Comparison of ENCODE assay signal across 16 mouse cellular contexts in the genomic region with DNA sequence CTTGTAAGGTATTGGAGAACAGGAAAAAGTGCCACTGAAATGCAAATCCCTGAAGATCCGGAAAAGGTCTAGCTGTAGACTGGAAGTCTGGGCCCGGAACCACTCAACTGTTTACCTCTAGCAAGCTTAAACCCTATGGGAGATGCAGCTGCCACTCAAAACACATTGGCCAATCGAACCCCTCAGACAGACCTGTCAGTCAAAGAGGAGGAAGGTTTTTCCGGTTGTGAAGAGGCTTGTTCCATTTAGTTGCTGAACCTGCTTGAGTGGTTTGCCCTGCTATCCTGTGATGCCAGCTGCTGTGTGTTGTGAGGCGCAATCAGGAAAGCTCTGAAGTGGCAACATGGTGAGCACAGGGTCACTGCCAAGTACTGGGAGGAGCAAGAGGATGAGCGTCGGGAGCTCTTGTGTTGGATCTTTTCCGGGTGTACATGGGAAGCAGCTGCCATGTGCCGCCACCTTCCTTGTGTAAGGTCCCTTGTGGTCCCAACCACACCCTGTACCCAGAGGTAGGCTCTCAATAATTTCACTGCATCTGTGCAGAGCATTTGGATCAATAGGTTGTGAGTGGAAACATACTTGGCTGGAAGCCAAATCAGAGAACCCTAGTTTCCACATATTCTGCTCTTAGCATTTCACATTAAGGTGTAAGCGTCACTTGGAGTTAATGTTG. TPM values are rescaled to one million over a fixed set of nuclear protein-coding genes. Genes with fewer than 3 reads are reported as not detected.
DNase-seq lines count a peak whose midpoint lies in the region; ATAC-seq and TF ChIP-seq lines count a peak whose summit lies in the region.
"Had no signal": no experiment of that assay in that cellular context is flagged by ENCODE, and none has a peak within 500 bp of the region (broad histone marks: within the 10 kb centered on the region; RNA-seq: fewer than 3 reads in every experiment).

No protein-coding gene starts in this region.

- peak overlapping the region; percentile 25 for H3K4me3 ChIP-seq in megakaryocyte, embryonic 14.5 days (replicated peaks)
- no peak overlapping the region for H3K4me3 ChIP-seq in cerebellum, adult 2 months (replicated peaks; ENCODE audit: insufficient read depth, low read depth, low read length)
- H3K4me3 ChIP-seq: embryonic facial prominence, embryonic 13.5 days; kidney, embryonic 15.5 days; midbrain, embryonic 13.5 days; neural tube, embryonic 15.5 days had no signal

- DNase-seq in embryo, embryonic 10 days (ENCODE audit: low spot score) = peak; percentile 5
- DNase-seq in embryo, embryonic 10.5 days (ENCODE audit: low spot score) = no peak
- peak; percentile 1 for DNase-seq in embryo, embryonic 9.5 days (ENCODE audit: extremely low spot score)
- DNase-seq in mesoderm, embryonic 11.5 days (ENCODE audit: low read depth, low spot score) = peak; percentile 1
- DNase-seq in cerebellum, adult 2 months = no peak
- no peak for DNase-seq in adrenal gland, postnatal 25 days
- DNase-seq: layer of hippocampus, postnatal 36 days had no signal

- H3K4me1 ChIP-seq in megakaryocyte, embryonic 14.5 days = no peaks in the 10 kb centered on the region
- H3K4me1 ChIP-seq in cerebellum, adult 2 months (ENCODE audit: control insufficient read depth, insufficient read depth, low read length) = no peaks in the 10 kb centered on the region
- H3K4me1 ChIP-seq: embryonic facial prominence, embryonic 13.5 days; kidney, embryonic 15.5 days; midbrain, embryonic 13.5 days; neural tube, embryonic 15.5 days had no signal

- WGBS in cerebellum, adult 2 months = 56% methylated on average over 10 of the region's 10 CpGs

- no peak for TF ChIP-seq CTCF in cerebellum, adult 2 months (IDR thresholded peaks at IDR 0.05; ENCODE audit: borderline replicate concordance, insufficient read depth, low read depth, low read length)

- H3K36me3 ChIP-seq in megakaryocyte, embryonic 14.5 days (replicated peaks; ENCODE audit: low read length) = no peaks in the 10 kb centered on the region
- H3K36me3 ChIP-seq: embryonic facial prominence, embryonic 13.5 days; kidney, embryonic 15.5 days; midbrain, embryonic 13.5 days; neural tube, embryonic 15.5 days had no signal

- no peak for ATAC-seq in megakaryocyte, adult 5-6 weeks (ENCODE audit: poor library complexity, severe bottlenecking)
- ATAC-seq: midbrain, embryonic 13.5 days had no signal

- H3K27ac ChIP-seq in cerebellum, adult 2 months (ENCODE audit: insufficient read depth, low read length) = no peak overlapping the region
- H3K27ac ChIP-seq: embryonic facial prominence, embryonic 13.5 days; kidney, embryonic 15.5 days; midbrain, embryonic 13.5 days; neural tube, embryonic 15.5 days had no signal

- H3K9me3 ChIP-seq in megakaryocyte, embryonic 14.5 days = peaks cover 11% of the 10 kb centered on the region; the same call in 1 of the 2 replicates
- H3K9me3 ChIP-seq: kidney, embryonic 15.5 days; midbrain, embryonic 13.5 days; neural tube, embryonic 15.5 days had no signal

- H3K27me3 ChIP-seq in megakaryocyte, embryonic 14.5 days (replicated peaks) = no peaks in the 10 kb centered on the region
- no peaks in the 10 kb centered on the region for H3K27me3 ChIP-seq in cerebellum, adult 2 months (ENCODE audit: control insufficient read depth, insufficient read depth, low read length)
- H3K27me3 ChIP-seq: embryonic facial prominence, embryonic 13.5 days; kidney, embryonic 15.5 days; midbrain, embryonic 13.5 days; neural tube, embryonic 15.5 days had no signal

- TF ChIP-seq POLR2A in cerebellum, adult 2 months (IDR thresholded peaks at IDR 0.05; ENCODE audit: borderline replicate concordance, insufficient read depth, low read length) = no peak

RNA-seq across cellular contexts. Expression of a gene that starts 42.9 kb away (rescaled TPM):
- polyA plus RNA-seq in megakaryocyte, embryonic 14.5 days (2012; ENCODE audit: insufficient read depth, low replicate concordance) = not detected in 2 replicates
- not detected in 2 replicates for total RNA-seq in megakaryocyte, adult 5-6 weeks (2015)
- total RNA-seq in megakaryocyte, adult 5-6 weeks (2017) = not detected in 2 replicates
- polyA plus RNA-seq in cerebellum, adult 2 months (2012; rRNA removed) = not detected in 2 replicates
- not detected in 2 replicates for total RNA-seq in adrenal gland, postnatal 25 days (2021)
- total RNA-seq: hematopoietic stem cell, adult 5-6 weeks; layer of hippocampus, postnatal 36 days had no signal
- polyA plus RNA-seq: embryonic facial prominence, embryonic 13.5 days; kidney, embryonic 15.5 days; limb, embryonic 14.5 days; midbrain, embryonic 13.5 days; neural tube, embryonic 15.5 days; thymus, postnatal 0 days had no signal

Comparison
In these comparisons a context has a peak if more than half of its experiments do, and no peak if none do; other contexts are left out.
1. DNase-seq: peak in embryo, embryonic 10 days (single experiment), embryo, embryonic 9.5 days (single experiment) and mesoderm, embryonic 11.5 days (single experiment); none in embryo, embryonic 10.5 days (single experiment), cerebellum, adult 2 months (0 of 2) and adrenal gland, postnatal 25 days (single experiment).